In the genomic region with DNA sequence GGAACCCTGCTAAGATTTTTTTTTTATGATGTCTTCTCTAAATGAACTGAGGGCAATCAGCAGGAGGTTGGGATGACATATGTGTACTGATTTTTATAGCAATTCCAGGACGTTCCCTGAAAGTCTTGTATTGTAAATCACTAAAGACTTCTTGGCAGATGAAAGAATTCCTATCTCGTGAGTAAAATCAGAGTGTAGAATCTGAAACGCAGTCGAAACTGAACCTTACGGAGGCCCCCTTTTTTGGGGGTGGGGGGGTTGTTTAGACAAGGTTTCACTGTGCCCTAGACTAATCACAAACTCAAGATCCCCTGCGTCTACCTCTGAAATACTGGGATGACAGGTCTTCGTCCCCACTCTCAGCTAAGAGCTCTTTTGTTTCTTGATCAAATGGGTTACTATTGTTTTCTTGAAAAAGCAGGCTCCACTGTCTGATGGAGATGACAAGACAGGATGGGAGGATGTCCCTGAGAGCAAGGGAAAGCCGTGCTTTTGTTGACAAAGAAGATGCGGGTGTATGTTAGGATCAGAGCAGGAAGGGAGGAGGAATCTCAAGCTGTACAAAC, we compare ENCODE assay signal across 8 mouse cellular contexts. TPM values are rescaled to one million over a fixed set of nuclear protein-coding genes. Genes with fewer than 3 reads are reported as not detected.
DNase-seq lines count a peak whose midpoint lies in the region; ATAC-seq and TF ChIP-seq lines count a peak whose summit lies in the region.

No protein-coding gene starts in this region.

- TF ChIP-seq POLR2A in liver, adult 2 months (IDR thresholded peaks at IDR 0.05; ENCODE audit: extremely low read depth, insufficient read depth, low read length), result no peak

- no peaks in the 10 kb centered on the region for H3K79me2 ChIP-seq in liver, adult 2 months (ENCODE audit: control insufficient read depth, insufficient read depth, low read length)

- no peak for TF ChIP-seq CTCF in liver, adult 2 months (IDR thresholded peaks at IDR 0.05; ENCODE audit: low read depth, low read length)

- WGBS in liver, adult 2 months, result 23% methylated on average over 9 of the region's 9 CpGs
- WGBS in hindbrain, embryonic 10.5 days, result 29% methylated on average over 9 of the region's 9 CpGs
- WGBS in midbrain, embryonic 10.5 days, result 43% methylated on average over 9 of the region's 9 CpGs

- DNase-seq in liver, adult 2 months (ENCODE audit: extremely low read depth, low read depth, low spot score), result no peak
- DNase-seq in liver, result no peak
- DNase-seq in cerebellum, adult 9-11 months, result peak; percentile 40
- no peak for DNase-seq in hindbrain, embryonic 10.5 days (ENCODE audit: low spot score)
- no peak for DNase-seq in midbrain, embryonic 10.5 days (ENCODE audit: low spot score)
- no peak for DNase-seq in embryo, embryonic 10 days (ENCODE audit: low spot score)
- DNase-seq in spleen, adult 12 weeks (ENCODE audit: low spot score), result no peak

- peaks cover 28% of the 10 kb centered on the region for H3K4me1 ChIP-seq in liver, adult 2 months (ENCODE audit: control insufficient read depth, insufficient read depth, low read length)
- peaks cover 27% of the 10 kb centered on the region for H3K4me1 ChIP-seq in hindbrain, embryonic 10.5 days (replicated peaks)
- peaks cover 23% of the 10 kb centered on the region for H3K4me1 ChIP-seq in midbrain, embryonic 10.5 days

- no peak overlapping the region for H3K4me3 ChIP-seq in liver, adult 2 months (ENCODE audit: insufficient read depth, low read depth, low read length)
- H3K4me3 ChIP-seq in hindbrain, embryonic 10.5 days, result peak overlapping the region; percentile 73
- peak overlapping the region; percentile 68 for H3K4me3 ChIP-seq in midbrain, embryonic 10.5 days

- no peak for ATAC-seq in erythroid progenitor cell, adult 5-6 weeks (replicated peaks; ENCODE audit: low FRiP score, poor library complexity, severe bottlenecking)

- peak overlapping the region; percentile 32 for H3K9ac ChIP-seq in liver, adult 2 months (ENCODE audit: low read depth, low read length)

- peak overlapping the region; percentile 32 for H3K27ac ChIP-seq in liver, adult 2 months (replicated peaks; ENCODE audit: insufficient read depth, low read depth, low read length)
- peak overlapping the region; percentile 95 for H3K27ac ChIP-seq in hindbrain, embryonic 10.5 days
- peak overlapping the region; percentile 93 for H3K27ac ChIP-seq in midbrain, embryonic 10.5 days (replicated peaks)

- no peaks in the 10 kb centered on the region for H3K36me3 ChIP-seq in liver, adult 2 months (ENCODE audit: control insufficient read depth, insufficient read depth, low read length)
- no peaks in the 10 kb centered on the region for H3K36me3 ChIP-seq in hindbrain, embryonic 10.5 days
- H3K36me3 ChIP-seq in midbrain, embryonic 10.5 days, result no peaks in the 10 kb centered on the region

- no peaks in the 10 kb centered on the region for H3K9me3 ChIP-seq in hindbrain, embryonic 10.5 days
- no peaks in the 10 kb centered on the region for H3K9me3 ChIP-seq in midbrain, embryonic 10.5 days (replicated peaks)

- no peaks in the 10 kb centered on the region for H3K27me3 ChIP-seq in liver, adult 2 months (ENCODE audit: control insufficient read depth, insufficient read depth, low read length)
- no peaks in the 10 kb centered on the region for H3K27me3 ChIP-seq in hindbrain, embryonic 10.5 days (ENCODE audit: insufficient read depth, poor library complexity, severe bottlenecking)
- H3K27me3 ChIP-seq in midbrain, embryonic 10.5 days (ENCODE audit: low read depth, poor library complexity, severe bottlenecking), result no peaks in the 10 kb centered on the region

RNA-seq across cellular contexts. Expression of a gene that starts 0.8 kb away (rescaled TPM):
- 6.2 and 7.2 TPM in 2 replicates for total RNA-seq in liver, adult 2 months (2014; rRNA removed)
- 3.4 and 4.8 TPM in 2 replicates for polyA plus RNA-seq in liver, adult 2 months (2012; rRNA removed)
- 39.4 and 50.2 TPM in 2 replicates for polyA plus RNA-seq in hindbrain, embryonic 10.5 days (2016; fragmentation: Nextera tagmentation; extraction: Ambion mirVana)
- polyA plus RNA-seq in midbrain, embryonic 10.5 days (2016; fragmentation: Nextera tagmentation; extraction: Ambion mirVana), result 37.8 and 49.9 TPM in 2 replicates
- 0.72 and 7.1 TPM in 2 replicates for total RNA-seq in erythroid progenitor cell, adult 5-6 weeks (2015; ENCODE audit: low replicate concordance)
- 1.0 and 2.3 TPM in 2 replicates for total RNA-seq in erythroid progenitor cell, adult 5-6 weeks (2017; ENCODE audit: low replicate concordance)

RNA-seq across cellular contexts. Expression of a gene that starts 18.2 kb away (rescaled TPM):
- 85.2 and 135 TPM in 2 replicates for total RNA-seq in liver, adult 2 months (2014; rRNA removed)
- polyA plus RNA-seq in liver, adult 2 months (2012; rRNA removed), result 9.1 and 11.5 TPM in 2 replicates
- 514 and 598 TPM in 2 replicates for polyA plus RNA-seq in hindbrain, embryonic 10.5 days (2016; fragmentation: Nextera tagmentation; extraction: Ambion mirVana)
- polyA plus RNA-seq in midbrain, embryonic 10.5 days (2016; fragmentation: Nextera tagmentation; extraction: Ambion mirVana), result 617 and 620 TPM in 2 replicates
- total RNA-seq in erythroid progenitor cell, adult 5-6 weeks (2015; ENCODE audit: low replicate concordance), result 41.1 and 51.2 TPM in 2 replicates
- total RNA-seq in erythroid progenitor cell, adult 5-6 weeks (2017; ENCODE audit: low replicate concordance), result 69.0 and 75.1 TPM in 2 replicates

RNA-seq across cellular contexts. Expression of a gene that starts 53.9 kb away (rescaled TPM):
- 53.0 and 58.3 TPM in 2 replicates for total RNA-seq in liver, adult 2 months (2014; rRNA removed)
- polyA plus RNA-seq in liver, adult 2 months (2012; rRNA removed), result 16.2 TPM in 2 replicates
- polyA plus RNA-seq in hindbrain, embryonic 10.5 days (2016; fragmentation: Nextera tagmentation; extraction: Ambion mirVana), result 172 and 189 TPM in 2 replicates
- 197 and 199 TPM in 2 replicates for polyA plus RNA-seq in midbrain, embryonic 10.5 days (2016; fragmentation: Nextera tagmentation; extraction: Ambion mirVana)
- total RNA-seq in erythroid progenitor cell, adult 5-6 weeks (2015; ENCODE audit: low replicate concordance), result 28.9 and 42.2 TPM in 2 replicates
- total RNA-seq in erythroid progenitor cell, adult 5-6 weeks (2017; ENCODE audit: low replicate concordance), result 41.5 and 59.0 TPM in 2 replicates

Comparison
In these comparisons a context has a peak if more than half of its experiments do, and no peak if none do; other contexts are left out.
1. H3K27ac ChIP-seq: peak in every context shown above with its lines; median percentile 95 in hindbrain, embryonic 10.5 days; 93 in midbrain, embryonic 10.5 days; 32 in liver, adult 2 months.
2. RNA of a gene that starts 18.2 kb away (polyA plus RNA-seq): 617 to 620 TPM in midbrain, embryonic 10.5 days and 514 to 598 TPM in hindbrain, embryonic 10.5 days; 9.1 to 11.5 TPM in liver, adult 2 months; every median in the first group is over 10 times any median in the second.
3. RNA of a gene that starts 53.9 kb away (polyA plus RNA-seq): 197 to 199 TPM in midbrain, embryonic 10.5 days and 172 to 189 TPM in hindbrain, embryonic 10.5 days; 16.2 TPM in liver, adult 2 months; every median in the first group is over 10 times any median in the second.